Mouse (Mus musculus) kidney, adult 2 months (tissue): ENCODE measurements around the gene Dmd. TPM values are rescaled to one million over a fixed set of nuclear protein-coding genes. Genes with fewer than 3 reads are reported as not detected.

Experiments used
- DNase-seq: peaks from one replicate; pipeline ENCODE4 v3.0.0; 2021
- H3K27ac ChIP-seq: fragments of 200-500 bp; 2 replicates; pipeline ENCODE4 v1.5.1; 2012; ENCODE audit warnings: low read depth, low read length, control low read depth, inconsistent platforms; ENCODE audit not compliant: insufficient read depth
- H3K27me3 ChIP-seq: fragments of 200-500 bp; replicated peaks from 2 replicates; pipeline ENCODE4 v1.6.1; 2012; ENCODE audit warnings: mild to moderate bottlenecking, moderate library complexity, low read length, inconsistent platforms; ENCODE audit not compliant: control insufficient read depth, insufficient read depth
- H3K36me3 ChIP-seq: fragments of 200-500 bp; 2 replicates; pipeline ENCODE4 v1.6.1; 2012; ENCODE audit warnings: mild to moderate bottlenecking, moderate library complexity, low read length, inconsistent platforms; ENCODE audit not compliant: control insufficient read depth, insufficient read depth
- H3K4me1 ChIP-seq: fragments of 200-500 bp; 2 replicates; pipeline ENCODE4 v1.6.1; 2011; ENCODE audit warnings: low read length; ENCODE audit not compliant: control insufficient read depth, insufficient read depth
- H3K4me3 ChIP-seq: fragments of 200-500 bp; 2 replicates; pipeline ENCODE4 v1.5.1; 2011; ENCODE audit warnings: mild to moderate bottlenecking, low read depth, low read length, control low read depth; ENCODE audit not compliant: insufficient read depth
- CTCF ChIP-seq: fragments of 200-500 bp; conservative IDR thresholded peaks from 2 replicates; pipeline ENCODE4 v1.5.1; 2011; ENCODE audit warnings: low read depth, mild to moderate bottlenecking, control low read depth, low read length, moderate library complexity, mixed read lengths; ENCODE audit not compliant: insufficient read depth, insufficient read length
- POLR2A ChIP-seq: fragments of 200-500 bp; IDR thresholded peaks from one replicate; pipeline ENCODE4 v1.6.1; 2011; ENCODE audit warnings: low read depth, low read length, control low read depth
- WGBS: fragments of 180-500 bp; shearing (Covaris S2); methylation state at CpG from one replicate; pipeline ENCODE4 v1.1.7; 2018; 5-methylcytosine and 5-hydroxymethylcytosine counted together
- polyA plus RNA-seq: library from polyadenylated mRNA; depleted of rRNA; stranded (reverse); fragments of >200 nt; gene quantifications from 2 replicates; pipeline ENCODE4 v1.2.3, GENCODE M21; 2012

Dmd gene
- polyA plus RNA-seq, 1 experiment, result 6.6 TPM

GRCm38 (mm10) chrX:85193856-85194255 lies 2245.2 kb downstream of the Dmd start:
- no peak overlapping the region for H3K27ac ChIP-seq
- no peak overlapping the region for H3K4me3 ChIP-seq
- H3K36me3 ChIP-seq, result no peaks in the 10 kb centered on the region
- no peaks in the 10 kb centered on the region for H3K4me1 ChIP-seq
- TF ChIP-seq POLR2A (no peak), CTCF (no peak)
- no peak for DNase-seq
- H3K27me3 ChIP-seq, result no peaks in the 10 kb centered on the region

GRCm38 (mm10) chrX:85197688-85198087 lies 2249.0 kb downstream of the Dmd start:
- H3K27me3 ChIP-seq, result no peaks in the 10 kb centered on the region
- TF ChIP-seq CTCF, result no peak
- no peak for TF ChIP-seq POLR2A
- no peaks in the 10 kb centered on the region for H3K36me3 ChIP-seq
- no peak for DNase-seq
- H3K4me3 ChIP-seq, result no peak overlapping the region
- whole genome bisulfite sequencing, result 89% methylated on average over 5 of the region's 5 CpGs
- no peak overlapping the region for H3K27ac ChIP-seq
- H3K4me1 ChIP-seq, result no peaks in the 10 kb centered on the region

- no peaks in the 10 kb centered on the region for H3K36me3 ChIP-seq
- 77% methylated on average over 3 of the region's 3 CpGs for WGBS
- DNase-seq, result peak; percentile 17
- H3K4me3 ChIP-seq, result no peak overlapping the region
- no peak overlapping the region for H3K27ac ChIP-seq
- TF ChIP-seq POLR2A, result no peak
- no peak for TF ChIP-seq CTCF
- H3K27me3 ChIP-seq, result no peaks in the 10 kb centered on the region
- no peaks in the 10 kb centered on the region for H3K4me1 ChIP-seq
Observed at GRCm38 (mm10) chrX:85199398-85199797, 2250.7 kb downstream of the Dmd start.

GRCm38 (mm10) chrX:85207001-85207400 lies 2258.3 kb downstream of the Dmd start:
- 73% methylated on average over 2 of the region's 2 CpGs for WGBS
- H3K27ac ChIP-seq, result no peak overlapping the region
- no peaks in the 10 kb centered on the region for H3K4me1 ChIP-seq
- no peak overlapping the region for H3K4me3 ChIP-seq
- no peak for DNase-seq
- no peak for TF ChIP-seq CTCF
- TF ChIP-seq POLR2A, result no peak
- H3K27me3 ChIP-seq, result no peaks in the 10 kb centered on the region
- no peaks in the 10 kb centered on the region for H3K36me3 ChIP-seq

GRCm38 (mm10) chrX:85226883-85227282 lies 2278.2 kb downstream of the Dmd start:
- Histone ChIP-seq H3K4me3 (no peak overlapping the region), H3K27me3 (no peaks in the 10 kb centered on the region), H3K36me3 (no peaks in the 10 kb centered on the region), H3K27ac (no peak overlapping the region), H3K4me1 (no peaks in the 10 kb centered on the region)
- TF ChIP-seq POLR2A, result no peak
- TF ChIP-seq CTCF, result no peak
- no peak for DNase-seq

- WGBS, result 91% methylated on average over 2 of the region's 2 CpGs
- H3K27ac ChIP-seq, result no peak within 1 kb of the TSS
- TF ChIP-seq CTCF (no peak), POLR2A (no peak)
- H3K27me3 ChIP-seq, result no peaks in the 10 kb centered on the region
- no peaks in the 10 kb centered on the region for H3K4me1 ChIP-seq
- no peaks in the 10 kb centered on the region for H3K36me3 ChIP-seq
- no peak for DNase-seq
- H3K4me3 ChIP-seq, result no peak within 1 kb of the TSS
Observed at GRCm38 (mm10) chrX:85249379-85249778, 2300.7 kb downstream of the Dmd start, which contains the start of gene Fthl17a. Gene Fthl17a, plus strand, starts transcription at chrX:85249679.
